Mouse (Mus musculus) left cerebral cortex, postnatal 36 days (tissue): ENCODE measurements around the gene Peli1. TPM values are rescaled to one million over a fixed set of nuclear protein-coding genes. Genes with fewer than 3 reads are reported as not detected.

Source experiments
- DNase-seq, 2 experiments: peaks; one replicate each; pipeline ENCODE4 v3.0.0; 2021 to 2022; ENCODE audit warnings: low spot score in 2 of 2, mixed read lengths in 1 of 2
- intact Hi-C: fragments of 180-260 bp; cut with DNase I; formaldehyde crosslinking; loops from one replicate; pipeline ENCODE4 v1.15.1; 2025
- total RNA-seq, 2 experiments: library from RNA; stranded (reverse); gene quantifications; 2 replicates each; pipeline ENCODE4 v1.2.3; 2021

Peli1 gene
- 10 to 100 TPM; 38.5 to 47.0 TPM for total RNA-seq

DNA sequence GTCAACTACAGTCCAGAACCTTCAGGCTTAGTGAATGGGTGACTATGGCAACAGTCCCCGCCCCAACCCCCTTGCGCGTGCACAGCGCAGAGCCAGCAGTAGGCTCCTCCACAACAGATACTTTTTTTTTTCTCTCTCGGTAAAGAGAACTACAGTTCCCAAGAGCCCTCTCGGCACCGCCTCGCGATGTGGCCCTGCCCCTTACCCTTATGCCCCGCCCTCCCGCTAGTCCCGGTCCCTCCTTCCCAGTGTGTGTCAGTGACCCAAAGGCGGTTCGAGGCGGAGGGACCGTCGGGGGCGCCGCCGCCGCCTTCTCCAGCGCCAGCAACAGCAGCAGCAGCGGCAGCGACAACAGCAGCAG is at the start of gene Peli1:
Gene Peli1 (plus strand): TSS at position 225 of the 361 bp plus-strand sequence.
- peak; percentile 93 for DNase-seq
- intact Hi-C loops, result loop anchor here (5.0 to 10.0 kb wide), 5 partner anchors 84 to 256 kb away; partner anchors contain the start of gene Lgalsl

- intact Hi-C loops, result no loop called here
- DNase-seq, result no peak
Observed at GRCm38 (mm10) chr11:21042590-21042989, 48.5 kb upstream of the Peli1 start.

GRCm38 (mm10) chr11:21046188-21046587 is 44.9 kb upstream of the Peli1 start:
- intact Hi-C loops, result no loop called here
- no peak for DNase-seq

DNA sequence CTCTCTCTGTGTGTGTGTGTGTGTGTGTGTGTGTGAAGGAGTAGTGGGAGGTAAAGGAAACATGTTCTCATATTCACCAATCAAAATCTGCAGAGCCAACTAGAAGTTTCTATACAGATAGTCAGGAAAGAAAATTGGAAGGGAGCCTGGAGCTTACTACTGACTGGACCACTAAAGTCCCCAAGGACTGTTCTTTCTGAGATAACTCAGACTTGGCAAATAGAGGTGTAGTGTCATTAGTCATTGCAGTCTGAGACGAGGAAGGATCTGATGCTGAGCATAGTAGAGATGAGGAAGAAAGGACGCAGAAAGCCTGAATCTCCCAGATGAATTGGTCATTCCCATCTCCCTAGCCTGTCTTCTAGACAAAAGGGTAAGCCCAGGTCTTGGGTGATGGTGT is 43.2 kb upstream of the Peli1 start:
- intact Hi-C loops, result no loop called here
- no peak for DNase-seq

DNA sequence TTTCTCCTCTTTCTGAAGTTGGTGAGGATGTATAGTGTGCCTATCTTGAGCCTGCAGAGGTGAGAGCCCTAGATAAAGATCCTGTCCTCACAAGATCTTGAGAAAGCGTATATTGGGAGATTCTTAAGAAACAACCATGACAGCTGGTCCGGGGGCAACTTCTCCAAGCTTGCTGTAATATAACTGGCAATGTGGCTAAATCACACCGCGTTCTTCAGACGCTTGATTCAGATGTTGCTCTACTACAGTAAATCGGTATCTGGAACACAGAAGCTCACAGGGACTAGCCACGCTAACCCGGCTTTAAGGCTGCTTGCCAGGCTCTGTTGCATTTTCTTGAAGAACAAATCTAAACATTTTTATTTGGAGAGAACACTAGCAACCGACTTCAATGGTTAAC is 39.4 kb upstream of the Peli1 start:
- intact Hi-C loops, result no loop called here
- DNase-seq, result peak; percentile 35 to 44

DNA sequence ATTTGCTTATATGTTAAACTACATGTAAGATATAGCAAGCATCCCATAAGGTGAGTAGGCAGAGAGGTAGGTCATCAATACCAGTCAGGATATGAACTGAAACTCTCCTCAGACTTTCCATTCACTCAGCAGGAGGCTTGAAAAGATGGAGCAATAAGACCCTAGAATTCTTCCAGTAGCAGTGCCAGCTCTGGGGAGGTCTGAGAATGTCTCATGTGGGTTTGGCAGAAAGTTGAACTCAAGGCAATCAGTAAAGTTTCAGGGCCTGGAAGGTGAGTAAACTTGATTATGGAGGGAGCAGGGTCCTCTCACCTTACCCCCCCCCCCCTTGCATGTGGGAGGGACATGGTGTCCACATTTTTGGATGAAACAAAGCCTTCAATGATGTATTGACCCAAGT is 36.5 kb upstream of the Peli1 start:
- intact Hi-C loops, result no loop called here
- no peak for DNase-seq

DNA sequence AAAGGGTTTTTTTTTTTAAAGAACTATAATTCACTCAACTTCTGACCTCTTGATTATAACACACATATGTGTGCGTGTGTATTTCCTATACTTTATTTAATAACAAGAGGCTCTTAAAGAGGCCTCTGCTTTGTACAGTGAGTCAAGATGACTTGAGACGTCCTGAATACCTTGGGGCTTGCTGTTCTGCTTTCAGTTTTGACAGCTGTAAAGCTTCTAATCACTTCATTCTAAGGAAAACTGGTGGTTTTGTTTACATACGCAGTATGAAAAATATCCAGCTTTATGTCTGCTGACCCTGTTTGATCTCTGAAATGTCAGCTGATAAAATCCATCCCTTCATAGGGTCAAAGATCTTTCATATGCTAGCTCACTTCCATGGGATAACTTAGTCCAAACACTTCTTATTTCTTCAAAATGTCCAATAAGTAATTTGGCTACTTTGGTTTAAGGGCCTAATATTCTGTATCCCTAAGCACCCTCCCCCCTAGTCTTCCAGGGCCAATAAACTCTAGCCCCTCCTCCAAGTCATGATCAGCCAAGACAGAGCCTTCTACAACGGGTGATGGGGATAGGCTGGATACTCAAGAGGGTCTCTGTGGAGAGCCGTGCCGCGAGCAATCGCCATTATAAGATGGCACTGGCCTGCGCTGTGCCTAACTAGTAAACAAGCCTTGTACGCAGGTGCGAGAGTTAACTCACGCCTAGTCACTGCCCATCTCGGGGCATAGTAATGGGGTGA is 34.8 kb upstream of the Peli1 start:
- intact Hi-C loops, result no loop called here
- DNase-seq, result no peak

- intact Hi-C loops, result no loop called here
- no peak for DNase-seq
Observed at GRCm38 (mm10) chr11:21057511-21058414, 33.3 kb upstream of the Peli1 start.

DNA sequence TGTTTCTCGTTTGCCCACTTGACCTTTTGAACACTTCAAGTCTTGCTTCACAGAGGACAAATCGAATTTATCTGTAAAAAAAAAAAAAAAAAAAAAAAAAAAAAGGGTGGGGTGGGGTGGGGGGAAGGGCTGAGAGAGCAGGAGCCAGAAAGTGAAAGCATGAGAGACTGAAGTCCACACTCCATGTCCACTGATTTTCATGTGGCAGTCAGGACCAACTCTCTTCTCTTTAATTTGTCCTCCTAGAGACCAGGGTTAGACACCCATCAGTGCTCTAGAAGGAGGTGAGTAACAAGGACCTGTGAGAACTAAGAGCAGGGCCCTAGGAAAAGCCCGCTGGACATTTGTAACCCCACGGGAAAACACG is 32.7 kb upstream of the Peli1 start:
- no peak for DNase-seq

DNA sequence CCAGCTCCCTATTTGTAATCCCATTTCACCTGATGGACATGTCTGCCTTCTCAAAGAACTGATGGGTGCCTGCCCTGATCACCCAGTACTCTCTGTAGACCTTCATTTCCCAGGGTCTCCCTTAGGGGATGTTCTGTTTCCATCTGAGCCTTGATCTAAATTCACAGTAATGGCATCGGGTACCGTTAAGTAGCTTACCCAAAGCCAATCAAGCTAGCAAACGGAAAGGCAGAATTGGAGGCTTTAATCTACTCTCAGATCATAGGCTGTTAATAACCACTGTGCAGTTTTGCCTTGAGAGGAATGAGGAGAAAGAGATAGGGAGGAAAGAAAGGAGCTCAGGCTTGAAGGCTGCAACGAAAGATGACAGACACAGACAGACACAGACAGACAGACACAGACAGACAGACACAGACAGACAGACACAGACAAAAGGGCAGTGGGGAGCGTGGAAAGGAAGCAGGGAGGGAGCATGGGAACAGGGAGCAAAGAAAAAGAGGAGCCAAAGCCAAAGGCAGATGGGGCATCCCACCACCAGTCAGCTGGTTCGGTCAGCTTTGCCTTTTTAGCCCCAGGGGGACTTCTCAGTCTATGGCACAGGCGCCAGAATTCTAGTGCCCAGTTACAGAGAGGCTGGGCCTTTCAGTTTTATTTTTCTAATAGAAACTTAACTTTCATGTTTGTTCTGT is 30.6 kb upstream of the Peli1 start:
- intact Hi-C loops, result no loop called here
- no peak for DNase-seq

More for the DNA sequence above, 32.7 kb upstream of the Peli1 start:
- intact Hi-C loops, result no loop called here

GRCm38 (mm10) chr11:21061075-21061403 is 30.1 kb upstream of the Peli1 start:
- DNase-seq, result no peak
- intact Hi-C loops, result no loop called here

- DNase-seq, result peak; percentile 11 to 17
- intact Hi-C loops, result no loop called here
Observed at GRCm38 (mm10) chr11:21061431-21061830, 29.7 kb upstream of the Peli1 start.

DNA sequence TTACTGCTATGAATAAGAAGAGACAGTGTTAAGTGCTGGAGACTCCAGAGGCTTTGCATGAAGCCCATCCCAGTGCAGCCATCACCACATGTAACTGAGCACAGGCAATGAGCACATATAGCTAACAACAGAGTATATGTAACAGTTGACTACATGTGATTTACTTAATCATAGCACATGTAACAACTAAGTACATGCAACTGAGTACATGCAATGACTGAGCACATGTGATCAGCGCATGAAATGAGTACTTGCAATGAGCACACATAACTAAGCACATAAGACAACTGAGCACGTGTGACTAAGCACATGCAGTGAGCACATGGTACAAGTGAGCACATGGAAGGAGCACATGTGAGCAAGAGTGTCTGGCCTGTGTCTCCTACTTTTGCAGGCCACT is 29.0 kb upstream of the Peli1 start:
- intact Hi-C loops, result no loop called here

DNA sequence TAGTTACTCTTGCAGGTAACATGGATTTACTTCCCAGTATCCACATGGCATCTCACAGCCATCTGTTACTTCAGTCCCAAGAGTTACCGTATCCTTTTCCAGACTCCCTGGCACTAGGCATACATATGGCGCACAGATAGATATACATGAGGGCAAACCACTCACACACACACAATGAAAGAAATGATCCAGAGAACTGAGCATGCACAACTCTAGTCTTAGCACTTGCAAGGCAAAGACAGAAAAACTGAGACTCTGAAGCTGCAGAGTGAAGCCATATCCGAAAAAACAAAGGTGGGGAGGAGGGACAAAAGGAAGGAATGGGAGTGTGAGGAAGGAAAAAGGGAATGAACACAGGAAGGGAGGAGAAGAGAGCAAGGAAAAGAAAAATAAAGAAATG is 27.8 kb upstream of the Peli1 start:
- no peak for DNase-seq
- intact Hi-C loops, result no loop called here

More for the DNA sequence above, 29.0 kb upstream of the Peli1 start:
- DNase-seq, result no peak

DNA sequence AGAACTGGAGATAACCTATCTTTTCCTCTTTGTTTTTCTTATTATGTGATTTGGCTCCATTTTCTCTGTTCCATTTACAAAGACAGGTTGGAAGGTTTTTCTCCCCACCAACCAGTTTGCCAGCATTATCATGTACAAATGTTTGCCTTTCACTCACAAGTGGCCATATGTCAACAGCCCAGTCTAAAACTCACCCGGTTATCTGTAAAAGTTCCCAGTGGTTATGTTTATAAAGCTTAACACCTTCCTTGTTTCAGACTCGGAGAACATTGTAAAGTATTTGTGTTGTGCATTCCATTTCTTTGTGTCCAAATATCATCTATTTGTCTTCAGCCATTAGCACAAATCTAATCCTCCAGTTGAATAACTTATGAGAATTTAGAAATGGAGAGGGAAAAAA is 11.7 kb upstream of the Peli1 start:
- DNase-seq, result no peak
- intact Hi-C loops, result no loop called here

- intact Hi-C loops, result loop anchor here (10.0 kb wide), 1 partner anchor 375 kb away; no protein-coding TSS in a partner anchor
- no peak for DNase-seq
Observed at GRCm38 (mm10) chr11:21079851-21080362, 11.2 kb upstream of the Peli1 start.

DNA sequence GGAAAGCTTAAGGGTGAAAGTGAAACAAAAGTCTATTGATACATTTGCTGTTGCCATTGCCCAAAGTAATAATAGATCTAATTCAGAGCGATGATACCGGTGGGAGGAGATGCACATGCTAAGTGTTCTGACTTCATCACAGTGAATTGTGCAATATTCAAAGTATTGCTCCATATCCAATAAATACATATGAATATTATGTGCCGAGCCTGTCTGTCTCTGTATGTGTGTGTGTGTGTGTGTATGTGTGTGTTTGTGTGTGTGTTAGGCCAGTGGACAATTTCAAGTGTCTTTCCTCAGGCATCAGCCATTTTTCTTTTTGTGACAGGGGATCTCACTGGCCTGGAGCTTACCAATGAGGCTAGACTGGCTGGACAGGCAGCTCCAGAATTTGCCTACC is 9.9 kb upstream of the Peli1 start:
- intact Hi-C loops, result loop anchor here (10.0 kb wide), 1 partner anchor 374 kb away; no protein-coding TSS in a partner anchor
- no peak for DNase-seq

DNA sequence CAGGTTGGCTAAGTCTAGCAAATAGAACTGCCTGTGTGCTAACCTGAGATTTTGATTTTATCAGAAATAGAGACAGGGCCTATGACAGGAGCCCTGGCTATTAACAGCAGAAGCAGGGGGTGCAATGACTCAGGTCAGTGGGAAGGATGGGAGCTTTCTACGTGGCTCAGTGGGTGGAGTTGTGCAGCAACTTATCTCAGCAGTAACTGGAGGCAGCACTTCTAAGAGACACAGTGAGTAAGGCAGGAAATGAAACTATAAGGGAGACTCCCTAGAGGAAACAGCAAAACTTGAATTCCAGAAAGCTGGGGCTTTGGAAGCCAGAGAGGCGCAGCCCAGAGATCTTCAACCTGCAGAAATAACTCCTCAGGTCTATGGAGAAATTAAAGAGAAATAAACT is 8.4 kb upstream of the Peli1 start:
- no peak for DNase-seq
- intact Hi-C loops, result loop anchor here (10.0 kb wide), 1 partner anchor 372 kb away; no protein-coding TSS in a partner anchor

GRCm38 (mm10) chr11:21088356-21088755 is 2.7 kb upstream of the Peli1 start:
- intact Hi-C loops, result loop anchor here (10.0 kb wide), 1 partner anchor 366 kb away; no protein-coding TSS in a partner anchor
- DNase-seq, result no peak

DNA sequence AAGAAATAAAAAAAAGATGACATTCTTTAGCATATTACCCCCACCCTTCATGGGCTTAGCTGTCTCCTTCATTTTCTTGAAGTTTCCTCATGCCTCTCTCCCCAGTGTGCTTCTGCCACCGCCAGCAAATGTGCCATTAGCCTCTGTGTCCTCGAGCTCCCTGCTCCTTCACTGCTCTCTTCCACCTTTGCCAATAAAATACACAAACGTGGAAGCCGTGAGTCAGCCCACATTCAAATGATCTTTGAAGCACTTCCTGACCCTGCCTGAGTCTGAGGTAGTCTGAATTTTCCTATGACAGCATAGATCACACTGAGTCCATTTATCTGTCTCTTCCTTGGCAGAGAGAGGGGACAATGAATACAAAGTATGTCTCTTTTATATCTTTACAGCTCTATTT is 1.5 kb upstream of the Peli1 start:
- no peak for DNase-seq
- intact Hi-C loops, result loop anchor here (10.0 kb wide), 1 partner anchor 365 kb away; no protein-coding TSS in a partner anchor
